Mouse (Mus musculus) megakaryocyte, embryonic 14.5 days (primary cell): ENCODE measurements around the gene Zfand2a.

ENCODE experiments used
- FLI1 ChIP-seq: IDR thresholded peaks from 2 replicates; pipeline ENCODE4 v1.6.1; 2012; ENCODE audit warnings: low read length, inconsistent platforms, mixed read lengths
- GATA1 ChIP-seq: IDR thresholded peaks from 3 replicates; pipeline ENCODE4 v1.6.1; 2012; ENCODE audit warnings: mixed read lengths, low read length, inconsistent platforms, borderline replicate concordance

DNA sequence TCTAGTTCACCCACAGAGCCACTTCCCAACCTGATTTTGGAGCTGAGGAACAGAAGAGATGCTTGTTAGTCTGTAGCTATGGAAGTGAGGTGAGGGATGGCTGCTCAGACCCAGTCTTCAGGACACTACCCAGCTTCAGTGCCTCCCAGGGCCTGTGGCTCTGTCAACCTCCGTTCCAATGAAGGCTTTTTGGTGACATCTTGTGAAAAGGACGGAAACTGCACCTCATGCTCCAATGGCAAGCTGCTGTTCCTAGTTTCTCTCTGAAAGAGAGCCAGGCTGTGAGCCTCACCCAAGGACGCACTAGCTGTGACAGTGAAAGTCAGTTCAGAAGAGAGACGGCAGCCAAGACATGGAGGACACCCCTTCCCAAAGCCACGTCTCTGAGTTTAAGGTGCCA lies 16.4 kb downstream of the Zfand2a start:
- TF ChIP-seq FLI1 (no peak), GATA1 (no peak)
